Comparison of ENCODE assay signal across 34 mouse cellular contexts in the genomic region with DNA sequence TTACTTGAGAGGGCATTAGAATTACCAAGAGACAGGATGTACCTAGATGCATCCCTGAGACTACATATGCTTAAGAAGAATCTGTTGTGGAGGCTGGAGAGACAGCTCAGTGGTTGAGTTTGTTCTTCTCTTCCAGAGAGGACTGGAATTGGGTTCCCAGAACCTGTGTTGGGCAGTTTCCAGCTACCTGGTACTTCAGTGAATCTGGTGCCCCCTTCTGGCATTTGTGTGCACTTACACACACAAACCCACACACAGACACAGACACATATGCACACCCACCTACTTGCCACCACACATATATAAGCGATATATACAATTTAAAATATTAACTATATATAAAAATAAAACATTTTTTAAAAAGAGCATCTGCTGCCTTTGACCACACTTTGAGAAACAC. TPM values are rescaled to one million over a fixed set of nuclear protein-coding genes. Genes with fewer than 3 reads are reported as not detected.
DNase-seq lines count a peak whose midpoint lies in the region; ATAC-seq and TF ChIP-seq lines count a peak whose summit lies in the region.
"Had no signal": no experiment of that assay in that cellular context is flagged by ENCODE, and none has a peak within 500 bp of the region (broad histone marks: within the 10 kb centered on the region; RNA-seq: fewer than 3 reads in every experiment).

No protein-coding gene starts in this region.

- no peak overlapping the region for H3K27ac ChIP-seq in heart, postnatal 0 days (ENCODE audit: low read depth)
- H3K27ac ChIP-seq in heart, embryonic 10.5 days, result no peak overlapping the region
- no peak overlapping the region for H3K27ac ChIP-seq in liver, postnatal 0 days (ENCODE audit: low read depth)
- no peak overlapping the region for H3K27ac ChIP-seq in limb, embryonic 10.5 days
- H3K27ac ChIP-seq: forebrain, embryonic 10.5 days; heart, embryonic 13.5 days; hindbrain, embryonic 12.5 days; midbrain, embryonic 12.5 days had no signal

- no peaks in the 10 kb centered on the region for H3K36me3 ChIP-seq in heart, postnatal 0 days (replicated peaks; ENCODE audit: control insufficient read depth, insufficient read depth, low read length)
- no peaks in the 10 kb centered on the region for H3K36me3 ChIP-seq in heart, embryonic 10.5 days
- no peaks in the 10 kb centered on the region for H3K36me3 ChIP-seq in liver, postnatal 0 days (replicated peaks; ENCODE audit: insufficient read depth, low read length)
- no peaks in the 10 kb centered on the region for H3K36me3 ChIP-seq in limb, embryonic 10.5 days
- H3K36me3 ChIP-seq: forebrain, embryonic 10.5 days; heart, embryonic 13.5 days; hindbrain, embryonic 12.5 days; midbrain, embryonic 12.5 days had no signal

- ATAC-seq in heart, postnatal 0 days (ENCODE audit: insufficient read depth, low read depth), result no peak
- ATAC-seq in liver, postnatal 0 days, result no peak
- ATAC-seq: CD4-positive, CD25-positive, alpha-beta regulatory T cell, adult 4 months; forebrain, embryonic 16.5 days; inflammation-experienced regulatory T-cells, adult 6 months had no signal

- no peaks in the 10 kb centered on the region for H3K9me3 ChIP-seq in heart, postnatal 0 days (replicated peaks; ENCODE audit: control insufficient read depth, low read length)
- H3K9me3 ChIP-seq in heart, embryonic 10.5 days, result no peaks in the 10 kb centered on the region
- H3K9me3 ChIP-seq in liver, postnatal 0 days (ENCODE audit: low read length), result no peaks in the 10 kb centered on the region
- no peaks in the 10 kb centered on the region for H3K9me3 ChIP-seq in limb, embryonic 10.5 days (replicated peaks)
- H3K9me3 ChIP-seq: forebrain, embryonic 10.5 days; hindbrain, embryonic 12.5 days; midbrain, embryonic 12.5 days had no signal

- TF ChIP-seq CTCF in heart, postnatal 0 days (IDR thresholded peaks at IDR 0.05; ENCODE audit: low read depth), result peak; percentile 0; the same call in 1 of the 2 replicates
- TF ChIP-seq CTCF in liver, postnatal 0 days (IDR thresholded peaks at IDR 0.05; ENCODE audit: low read depth), result peak; percentile 15; the same call in 1 of the 2 replicates

- no peaks in the 10 kb centered on the region for H3K4me1 ChIP-seq in heart, postnatal 0 days (ENCODE audit: control insufficient read depth, insufficient read depth)
- H3K4me1 ChIP-seq in heart, embryonic 10.5 days, result no peaks in the 10 kb centered on the region
- H3K4me1 ChIP-seq in liver, postnatal 0 days (ENCODE audit: insufficient read depth), result no peaks in the 10 kb centered on the region
- H3K4me1 ChIP-seq in limb, embryonic 10.5 days, result peaks cover 5% of the 10 kb centered on the region; the same call in 1 of the 2 replicates
- H3K4me1 ChIP-seq: heart, embryonic 13.5 days; hindbrain, embryonic 12.5 days; midbrain, embryonic 12.5 days had no signal

- H3K4me3 ChIP-seq in heart, postnatal 0 days (ENCODE audit: low read depth, low read length), result no peak overlapping the region
- H3K4me3 ChIP-seq in heart, embryonic 10.5 days, result no peak overlapping the region
- H3K4me3 ChIP-seq in liver, postnatal 0 days (ENCODE audit: low read depth, low read length), result no peak overlapping the region
- no peak overlapping the region for H3K4me3 ChIP-seq in limb, embryonic 10.5 days
- H3K4me3 ChIP-seq: forebrain, embryonic 10.5 days; heart, embryonic 13.5 days; hindbrain, embryonic 12.5 days; midbrain, embryonic 12.5 days had no signal

- WGBS in heart, postnatal 0 days, result 98% methylated on average over 1 of the region's 1 CpGs
- 86% methylated on average over 1 of the region's 1 CpGs for WGBS in heart, embryonic 10.5 days
- WGBS in liver, postnatal 0 days (ENCODE audit: insufficient replicate concordance), result 87% methylated on average over 1 of the region's 1 CpGs
- 92% methylated on average over 1 of the region's 1 CpGs for WGBS in limb, embryonic 10.5 days

- DNase-seq in heart, postnatal 0 days (ENCODE audit: low spot score), result no peak
- no peak for DNase-seq in heart, embryonic 10.5 days (ENCODE audit: low spot score)
- DNase-seq in liver, postnatal 0 days, result no peak
- DNase-seq in liver (no peak), ZHBTc4 (ENCODE audit: low read depth, low spot score) (peak; percentile 84)
- no peak for DNase-seq in limb, embryonic 10.5 days (ENCODE audit: low spot score)
- DNase-seq in embryo, embryonic 10.5 days (ENCODE audit: low spot score), result no peak
- DNase-seq: adrenal gland, adult 2 months; cerebellum, adult 11 months; cerebellum, adult 9-11 months; gastrocnemius, postnatal 14 days; heart, adult 18-20 months; kidney, adult 8-10 months; kidney, postnatal 10 days; layer of hippocampus, postnatal 36 days; lung, adult 2 months; retina, postnatal 1 day; right cerebral cortex, postnatal 25 days; spleen, adult 18-20 months; thymus, postnatal 25 days had no signal

- H3K27me3 ChIP-seq in heart, postnatal 0 days (ENCODE audit: control insufficient read depth, insufficient read depth, low read length), result no peaks in the 10 kb centered on the region
- no peaks in the 10 kb centered on the region for H3K27me3 ChIP-seq in heart, embryonic 10.5 days (ENCODE audit: insufficient read depth, poor library complexity, severe bottlenecking)
- H3K27me3 ChIP-seq in liver, postnatal 0 days (ENCODE audit: insufficient read depth, low read length), result no peaks in the 10 kb centered on the region
- H3K27me3 ChIP-seq in limb, embryonic 10.5 days (ENCODE audit: low read depth, poor library complexity, severe bottlenecking), result no peaks in the 10 kb centered on the region
- H3K27me3 ChIP-seq: heart, embryonic 13.5 days; hindbrain, embryonic 12.5 days; midbrain, embryonic 12.5 days had no signal

- H3K9ac ChIP-seq in heart, postnatal 0 days (replicated peaks; ENCODE audit: low read depth, low read length), result no peak overlapping the region
- H3K9ac ChIP-seq in liver, postnatal 0 days (replicated peaks), result no peak overlapping the region
- H3K9ac ChIP-seq: heart, embryonic 13.5 days; hindbrain, embryonic 12.5 days; midbrain, embryonic 12.5 days had no signal

- TF ChIP-seq EP300 in heart, postnatal 0 days (IDR thresholded peaks at IDR 0.05; ENCODE audit: low read depth), result no peak
- no peak for TF ChIP-seq EP300 in liver, postnatal 0 days (IDR thresholded peaks at IDR 0.05; ENCODE audit: low read depth)

- no peak overlapping the region for H3K4me2 ChIP-seq in heart, postnatal 0 days (ENCODE audit: low read depth, low read length)
- H3K4me2 ChIP-seq in liver, postnatal 0 days (ENCODE audit: low read depth, low read length), result no peak overlapping the region
- H3K4me2 ChIP-seq: heart, embryonic 13.5 days; hindbrain, embryonic 12.5 days; midbrain, embryonic 12.5 days had no signal

RNA-seq across cellular contexts. Expression of a gene that starts 23.7 kb away (rescaled TPM):
- total RNA-seq in heart, postnatal 0 days (2014; rRNA removed; ENCODE audit: low replicate concordance), result not detected in 2 replicates
- not detected in 2 replicates for polyA plus RNA-seq in heart, postnatal 0 days (2015; fragmentation: Nextera tagmentation; extraction: Ambion mirVana)
- polyA plus RNA-seq in heart, embryonic 10.5 days (2016; fragmentation: Nextera tagmentation; extraction: Ambion mirVana), result 0.30 TPM in 1 of 2 replicates, not detected in the other
- 24.7 and 28.2 TPM in 2 replicates for polyA plus RNA-seq in liver, postnatal 0 days (2015; fragmentation: Nextera tagmentation; extraction: Ambion mirVana)
- polyA plus RNA-seq in limb, embryonic 10.5 days (2016; fragmentation: Nextera tagmentation; extraction: Ambion mirVana), result 0.05 TPM in 1 of 2 replicates, not detected in the other
- total RNA-seq: adrenal gland, adult 2 months; gastrocnemius, postnatal 14 days; heart, adult 18-20 months; heart, postnatal 25 days; layer of hippocampus, postnatal 36 days; megakaryocyte, adult 5-6 weeks had no signal
- polyA plus RNA-seq: adrenal gland, adult 2 months; CD4-positive, CD25-positive, alpha-beta regulatory T cell, adult 4 months; embryonic facial prominence, embryonic 11.5 days; forebrain, embryonic 10.5 days; heart, embryonic 13.5 days; inflammation-experienced regulatory T-cells, adult 6 months; lung, adult 2 months; neural tube, embryonic 11.5 days had no signal

RNA-seq across cellular contexts. Expression of a gene that starts 31.2 kb away (rescaled TPM):
- 2.1 TPM in 1 of 2 replicates, not detected in the other for total RNA-seq in heart, postnatal 0 days (2014; rRNA removed; ENCODE audit: low replicate concordance)
- polyA plus RNA-seq in heart, postnatal 0 days (2015; fragmentation: Nextera tagmentation; extraction: Ambion mirVana), result 0.87 and 1.5 TPM in 2 replicates
- 9.0 and 226 TPM in 2 replicates for polyA plus RNA-seq in heart, embryonic 10.5 days (2016; fragmentation: Nextera tagmentation; extraction: Ambion mirVana)
- polyA plus RNA-seq in liver, postnatal 0 days (2015; fragmentation: Nextera tagmentation; extraction: Ambion mirVana), result 7,568 and 8,084 TPM in 2 replicates
- polyA plus RNA-seq in limb, embryonic 10.5 days (2016; fragmentation: Nextera tagmentation; extraction: Ambion mirVana), result 4.5 and 4.7 TPM in 2 replicates
- total RNA-seq: megakaryocyte, adult 5-6 weeks had no signal
- polyA plus RNA-seq: CD4-positive, CD25-positive, alpha-beta regulatory T cell, adult 4 months; inflammation-experienced regulatory T-cells, adult 6 months had no signal

RNA-seq across cellular contexts. Expression of a gene that starts 59.4 kb away (rescaled TPM):
- total RNA-seq in heart, postnatal 0 days (2014; rRNA removed; ENCODE audit: low replicate concordance), result 0.12 TPM in 1 of 2 replicates, not detected in the other
- polyA plus RNA-seq in heart, postnatal 0 days (2015; fragmentation: Nextera tagmentation; extraction: Ambion mirVana), result 0.33 TPM in 1 of 2 replicates, not detected in the other
- polyA plus RNA-seq in heart, embryonic 10.5 days (2016; fragmentation: Nextera tagmentation; extraction: Ambion mirVana), result 0.14 and 1.5 TPM in 2 replicates
- 4.3 and 8.8 TPM in 2 replicates for polyA plus RNA-seq in liver, postnatal 0 days (2015; fragmentation: Nextera tagmentation; extraction: Ambion mirVana)
- polyA plus RNA-seq in limb, embryonic 10.5 days (2016; fragmentation: Nextera tagmentation; extraction: Ambion mirVana), result 0.41 and 0.59 TPM in 2 replicates
- total RNA-seq: gastrocnemius, postnatal 14 days; layer of hippocampus, adult 18-20 months; layer of hippocampus, postnatal 36 days; left cerebral cortex, postnatal 25 days had no signal
- polyA plus RNA-seq: CD4-positive, CD25-positive, alpha-beta regulatory T cell, adult 4 months; cortical plate, adult 2 months; embryonic facial prominence, embryonic 11.5 days; forebrain, embryonic 10.5 days; forebrain, embryonic 16.5 days; hindbrain, embryonic 12.5 days; midbrain, embryonic 12.5 days; neural tube, embryonic 11.5 days had no signal

Comparison
In these comparisons a context has a peak if more than half of its experiments do, and no peak if none do; other contexts are left out.
1. RNA of a gene that starts 23.7 kb away (polyA plus RNA-seq): 24.7 to 28.2 TPM in liver, postnatal 0 days; 0.30 TPM in heart, embryonic 10.5 days, not detected in heart, postnatal 0 days and 0.05 TPM in limb, embryonic 10.5 days; every median in the first group is over 10 times any median in the second.